Mouse (Mus musculus) ovary, adult 18-20 months (tissue): Measurements from ENCODE around the gene Cep63.

Source experiments
- DNase-seq: peaks from one replicate; pipeline ENCODE4 v3.0.0; 2022; ENCODE audit warnings: low spot score, mixed read lengths

Gene Cep63

DNA sequence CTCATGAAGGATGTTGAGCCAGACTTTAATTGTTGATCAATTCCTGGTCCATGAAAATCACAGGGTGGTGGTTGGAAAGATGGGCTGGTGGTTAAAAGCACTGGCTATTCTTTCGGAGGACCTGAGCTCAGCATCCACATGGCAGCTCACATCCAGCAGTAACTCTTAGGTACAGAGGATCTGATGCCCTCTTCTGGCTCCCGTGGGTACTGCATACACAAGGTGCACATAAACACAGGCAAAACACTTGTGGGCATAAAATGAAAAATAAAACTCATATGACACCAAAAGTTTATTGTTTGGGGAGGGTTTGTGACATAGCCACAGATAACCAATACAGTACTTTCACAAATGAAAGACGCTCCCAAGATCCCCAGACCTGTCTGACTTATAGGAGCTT lies 67.9 kb downstream of the Cep63 start:
- no peak for DNase-seq

- DNase-seq = no peak
These were observed 72.6 kb downstream of the Cep63 start for GRCm38 (mm10) chr9:102553781-102554180.

- DNase-seq = no peak
These were observed 74.6 kb downstream of the Cep63 start for GRCm38 (mm10) chr9:102551771-102552170.

DNA sequence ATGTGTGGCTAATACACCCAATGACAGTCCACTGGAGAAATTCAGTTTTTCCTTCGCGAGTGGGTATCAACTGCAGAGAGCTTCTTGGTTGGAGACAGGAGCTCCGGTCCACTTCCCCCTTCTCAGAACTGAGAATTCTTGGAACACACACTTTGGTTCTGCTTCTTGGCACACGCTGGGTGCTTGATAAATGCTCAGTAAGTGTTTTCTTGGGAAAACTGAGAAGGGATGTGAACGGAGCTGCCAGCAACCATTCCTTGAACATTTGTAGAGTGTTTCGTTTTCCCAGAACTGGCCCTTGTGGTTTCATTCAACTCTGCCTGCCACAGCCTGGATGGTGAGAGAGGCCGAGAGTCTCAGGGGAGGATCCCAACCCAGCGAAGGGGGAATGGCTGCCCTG lies 77.1 kb downstream of the Cep63 start:
- no peak for DNase-seq

DNA sequence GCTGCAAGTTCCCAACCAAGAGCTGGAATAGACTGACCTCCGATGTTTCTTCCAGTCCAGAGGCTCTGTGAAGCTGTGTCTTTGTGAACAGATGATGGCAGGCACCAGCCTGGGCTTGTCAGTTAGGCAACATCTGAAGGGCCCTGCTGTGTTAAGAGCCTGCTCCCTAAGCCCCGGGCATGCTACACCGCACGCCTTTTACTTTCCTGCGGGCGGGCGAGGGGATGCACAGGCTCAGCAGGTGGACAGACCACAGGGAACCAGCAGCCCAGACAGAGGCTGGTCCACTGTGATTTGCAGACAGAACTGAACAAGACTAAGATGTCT lies 79.3 kb downstream of the Cep63 start:
- DNase-seq = no peak

- no peak for DNase-seq
These were observed 79.9 kb downstream of the Cep63 start for GRCm38 (mm10) chr9:102546256-102547027.

- no peak for DNase-seq
These were observed 80.7 kb downstream of the Cep63 start for GRCm38 (mm10) chr9:102545406-102546255.

- peak; percentile 24 for DNase-seq
These were observed 81.5 kb downstream of the Cep63 start for GRCm38 (mm10) chr9:102544773-102545366.

GRCm38 (mm10) chr9:102544116-102544772 lies 82.1 kb downstream of the Cep63 start:
- no peak for DNase-seq

DNA sequence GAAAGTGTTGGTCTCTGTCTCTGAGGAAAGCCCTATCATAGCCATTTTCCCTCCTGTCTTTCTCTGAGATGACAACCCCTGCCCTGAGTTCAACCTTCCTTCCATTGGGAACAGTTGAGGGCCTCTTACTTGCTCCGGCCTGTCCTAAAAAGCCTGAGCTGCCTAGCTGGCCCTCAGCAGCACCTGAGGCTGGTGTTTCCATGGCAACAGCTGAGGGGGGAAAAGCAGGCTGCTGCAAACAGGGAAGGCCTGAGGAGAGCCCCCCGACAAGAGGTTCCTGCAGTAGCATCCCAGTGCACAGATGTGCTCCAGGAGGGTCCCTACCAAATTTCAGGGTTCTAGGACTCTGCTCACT lies 82.6 kb downstream of the Cep63 start:
- DNase-seq = no peak

- no peak for DNase-seq
These were observed 83.8 kb downstream of the Cep63 start for GRCm38 (mm10) chr9:102542540-102542939.

DNA sequence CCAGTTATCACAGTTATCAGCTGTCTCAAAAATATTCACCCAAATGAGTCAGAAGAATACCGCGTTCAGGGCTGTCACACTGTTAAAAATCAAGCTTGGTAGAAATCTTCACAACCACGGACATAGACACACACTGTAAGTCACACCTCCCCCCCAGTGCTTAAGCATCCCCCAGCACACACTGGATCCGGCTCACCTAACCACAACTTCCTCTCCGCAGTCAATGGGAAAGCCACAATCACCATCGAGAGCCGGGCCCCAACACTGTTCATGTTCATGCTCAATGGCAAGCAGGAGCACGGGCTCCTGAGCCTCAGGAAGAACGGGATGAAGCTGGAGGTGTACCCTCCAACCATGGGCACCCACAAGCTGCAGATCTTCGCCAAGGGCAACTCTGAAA lies 84.7 kb downstream of the Cep63 start:
- DNase-seq = no peak

DNA sequence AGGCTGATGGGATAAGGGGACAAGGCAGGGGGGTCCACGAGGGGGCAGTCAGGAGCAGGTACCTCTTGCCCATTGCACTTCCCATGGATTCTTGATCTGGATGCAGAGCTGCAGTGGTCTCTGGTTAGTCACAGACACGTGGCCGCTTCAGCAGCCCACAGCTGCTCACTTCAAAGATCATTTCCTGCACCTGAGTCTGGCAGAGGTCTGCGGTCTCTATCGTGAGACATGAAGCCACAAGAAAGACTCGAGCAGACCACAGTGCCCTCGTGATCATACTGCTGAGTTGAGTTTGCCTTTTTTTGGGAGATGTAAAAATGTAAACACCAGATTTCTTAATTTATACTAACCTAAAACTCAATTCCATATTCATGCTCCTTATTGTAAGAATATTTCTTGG lies 86.6 kb downstream of the Cep63 start:
- DNase-seq = no peak

- DNase-seq = no peak
These were observed 89.4 kb downstream of the Cep63 start for GRCm38 (mm10) chr9:102536968-102537367.
